Mouse (Mus musculus): ENCODE measurements around the gene Hgfac.

DNA sequence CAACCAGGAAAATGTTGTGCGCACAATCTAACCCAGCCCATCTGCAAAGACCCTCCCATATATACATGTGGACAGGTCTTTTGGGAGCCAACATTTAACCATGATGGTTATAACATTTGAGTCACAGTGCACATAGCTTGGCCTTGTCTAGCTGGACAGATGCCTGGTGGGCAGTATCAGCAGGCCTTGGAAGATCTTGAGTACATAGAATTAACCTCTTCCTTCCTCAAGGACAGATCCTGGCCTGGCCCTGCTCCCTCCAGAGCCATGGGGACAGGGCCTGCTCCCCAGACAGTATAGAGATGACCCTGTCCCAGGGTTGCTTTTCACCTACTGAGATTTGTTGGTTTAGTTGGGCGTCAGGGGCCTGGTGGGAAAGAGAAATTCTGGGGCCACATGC is 28.5 kb downstream of the Hgfac start:
- TF ChIP-seq TCF12 (IDR thresholded peaks at IDR 0.05; ENCODE audit: insufficient read depth, poor library complexity, severe bottlenecking) (no peak), POLR2A (IDR thresholded peaks at IDR 0.05; ENCODE audit: insufficient read length, low read depth) (no peak), MYOG (IDR thresholded peaks at IDR 0.05; ENCODE audit: control insufficient read depth in 1 of 3, insufficient read depth in 1 of 3, insufficient read length in 2 of 3, low read depth in 2 of 3) (no peak), TCF3 (IDR thresholded peaks at IDR 0.05; ENCODE audit: insufficient read length, low read depth) (no peak), REST (IDR thresholded peaks at IDR 0.05; ENCODE audit: insufficient read depth, insufficient read length) (no peak), MAX (IDR thresholded peaks at IDR 0.05; ENCODE audit: low read depth) (no peak), E2F4 (IDR thresholded peaks at IDR 0.05; ENCODE audit: insufficient read depth) (no peak), POLR2AphosphoS2 (IDR thresholded peaks at IDR 0.05; ENCODE audit: insufficient read length, low read depth) (no peak)
